Mouse (Mus musculus): ENCODE measurements around the gene Gucy2d.
A peak's percentile ranks its signal among the peaks of the same experiment; 100 is the strongest.

The Gucy2d gene

DNA sequence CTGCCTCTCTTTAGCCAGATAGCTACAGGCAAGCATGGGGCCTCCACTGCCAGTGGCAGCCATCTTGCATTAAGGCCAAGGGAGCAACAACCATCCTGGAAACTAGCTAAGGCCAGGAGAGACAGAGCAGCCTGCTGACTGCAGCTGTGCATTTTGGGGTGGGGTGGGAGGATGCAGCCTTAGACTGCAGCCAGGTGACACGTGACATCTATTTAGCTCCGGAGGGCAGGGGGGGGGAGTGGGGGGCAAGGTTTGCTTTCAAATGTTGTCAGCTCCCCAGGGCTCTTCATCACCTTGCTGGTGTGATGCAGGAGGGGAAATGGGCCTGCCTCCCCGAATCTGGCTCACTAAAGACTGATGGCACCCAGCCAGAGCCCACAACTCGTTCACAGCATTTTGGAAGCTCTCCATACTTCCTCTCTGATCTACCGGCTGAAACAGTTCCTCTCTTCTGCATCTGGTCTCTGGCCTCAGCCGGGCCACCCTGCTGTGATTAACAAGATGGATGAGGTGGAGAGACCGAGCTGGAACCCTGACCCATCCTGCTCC lies 83.7 kb downstream of the Gucy2d start:
- peak; percentile 58 to 60 for DNase-seq

- DNase-seq: no peak
These were observed 84.2 kb downstream of the Gucy2d start for GRCm38 (mm10) chr7:98524401-98524800.

- peak; percentile 49 to 63 for DNase-seq
These were observed 84.9 kb downstream of the Gucy2d start for GRCm38 (mm10) chr7:98524869-98525699.

All from kidney, adult 8-10 months (tissue).